ENCODE assay signal across 14 mouse cellular contexts in the genomic region with DNA sequence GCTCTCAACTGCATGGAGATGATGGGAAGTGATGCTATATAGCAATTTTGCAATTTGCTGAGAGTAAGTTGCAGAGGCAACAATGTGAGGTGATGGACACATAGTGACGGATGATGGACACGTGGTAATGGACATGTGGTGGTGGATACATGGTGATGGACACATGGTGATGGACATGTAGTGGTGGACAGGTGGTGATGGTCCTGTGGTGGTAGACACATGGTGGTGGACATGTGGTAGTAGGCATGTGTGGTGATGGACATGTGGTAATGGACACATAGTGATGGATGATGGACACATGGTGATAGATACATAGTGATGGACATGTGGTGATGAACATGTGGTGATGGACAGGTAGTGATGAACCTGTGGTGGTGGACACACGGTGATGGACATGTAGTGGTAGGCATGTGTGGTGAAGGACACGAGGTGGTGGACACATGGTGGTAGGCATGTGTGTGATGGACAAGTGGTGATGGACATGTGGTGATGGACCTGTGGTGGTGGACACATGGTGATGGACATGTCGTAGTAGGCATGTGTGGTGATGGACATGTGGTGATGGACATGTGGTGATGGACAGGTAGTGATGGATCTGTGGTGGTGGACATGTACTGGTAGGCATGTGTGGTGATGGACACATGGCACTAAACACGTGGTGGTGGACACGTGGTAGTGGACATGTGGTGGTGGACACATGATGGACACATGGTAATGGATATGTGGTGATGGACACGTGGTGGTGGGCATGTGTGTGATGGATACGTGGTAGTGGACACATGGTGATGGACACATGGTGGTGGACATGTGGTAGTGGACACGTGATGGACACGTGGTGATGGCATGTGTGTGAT.
DNase-seq lines count a peak whose midpoint lies in the region; ATAC-seq lines count a peak whose summit lies in the region.
"Had no signal": no experiment of that assay in that cellular context is flagged by ENCODE, and none has a peak within 500 bp of the region (broad histone marks: within the 10 kb centered on the region; RNA-seq: fewer than 3 reads in every experiment).

No protein-coding gene starts in this region.

- no peaks in the 10 kb centered on the region for H3K36me3 ChIP-seq in heart, embryonic 11.5 days (ENCODE audit: control insufficient read depth, insufficient read depth, low read length)
- H3K36me3 ChIP-seq in midbrain, embryonic 12.5 days, result no peaks in the 10 kb centered on the region
- no peaks in the 10 kb centered on the region for H3K36me3 ChIP-seq in midbrain, embryonic 15.5 days (replicated peaks)
- no peaks in the 10 kb centered on the region for H3K36me3 ChIP-seq in hindbrain, embryonic 15.5 days
- no peaks in the 10 kb centered on the region for H3K36me3 ChIP-seq in stomach, embryonic 16.5 days (ENCODE audit: control insufficient read depth, insufficient read depth, low read length)
- H3K36me3 ChIP-seq: heart, embryonic 10.5 days; limb, embryonic 15.5 days had no signal

- no peak overlapping the region for H3K4me2 ChIP-seq in heart, embryonic 11.5 days
- H3K4me2 ChIP-seq in midbrain, embryonic 12.5 days (replicated peaks), result no peak overlapping the region
- no peak overlapping the region for H3K4me2 ChIP-seq in midbrain, embryonic 15.5 days
- H3K4me2 ChIP-seq in hindbrain, embryonic 15.5 days, result no peak overlapping the region
- H3K4me2 ChIP-seq in stomach, embryonic 16.5 days (ENCODE audit: low read depth, low read length), result no peak overlapping the region
- H3K4me2 ChIP-seq: limb, embryonic 15.5 days had no signal

- peak; percentile 57 for ATAC-seq in heart, embryonic 11.5 days (replicated peaks; ENCODE audit: insufficient number of reproducible peaks, low FRiP score, low TSS enrichment)
- ATAC-seq in midbrain, embryonic 12.5 days (ENCODE audit: low FRiP score, low read depth), result peak; percentile 47; the same call in 1 of the 2 replicates
- no peak for ATAC-seq in midbrain, embryonic 15.5 days (replicated peaks)
- peak; percentile 72; the same call in 1 of the 2 replicates for ATAC-seq in hindbrain, embryonic 15.5 days (ENCODE audit: low FRiP score, low read depth)
- peak; percentile 37; the same call in 1 of the 2 replicates for ATAC-seq in stomach, embryonic 16.5 days (ENCODE audit: insufficient read depth, low FRiP score)
- ATAC-seq: activated CD4-positive, CD25-positive, alpha-beta regulatory T cell, adult 4 months had no signal

- no peaks in the 10 kb centered on the region for H3K27me3 ChIP-seq in heart, embryonic 11.5 days (ENCODE audit: control insufficient read depth, insufficient read depth, low read length)
- H3K27me3 ChIP-seq in midbrain, embryonic 12.5 days, result no peaks in the 10 kb centered on the region
- no peaks in the 10 kb centered on the region for H3K27me3 ChIP-seq in midbrain, embryonic 15.5 days (replicated peaks)
- H3K27me3 ChIP-seq in hindbrain, embryonic 15.5 days, result no peaks in the 10 kb centered on the region
- no peaks in the 10 kb centered on the region for H3K27me3 ChIP-seq in stomach, embryonic 16.5 days (ENCODE audit: control insufficient read depth, insufficient read depth, low read length)
- H3K27me3 ChIP-seq: limb, embryonic 15.5 days had no signal

- no peak overlapping the region for H3K4me3 ChIP-seq in heart, embryonic 11.5 days (ENCODE audit: low read depth, low read length)
- H3K4me3 ChIP-seq in midbrain, embryonic 12.5 days, result no peak overlapping the region
- no peak overlapping the region for H3K4me3 ChIP-seq in midbrain, embryonic 15.5 days
- no peak overlapping the region for H3K4me3 ChIP-seq in hindbrain, embryonic 15.5 days
- H3K4me3 ChIP-seq in stomach, embryonic 16.5 days (replicated peaks; ENCODE audit: low read length), result no peak overlapping the region
- H3K4me3 ChIP-seq: heart, embryonic 10.5 days; limb, embryonic 15.5 days had no signal

- no peaks in the 10 kb centered on the region for H3K9me3 ChIP-seq in heart, embryonic 11.5 days (replicated peaks; ENCODE audit: control insufficient read depth, low read length)
- no peaks in the 10 kb centered on the region for H3K9me3 ChIP-seq in midbrain, embryonic 12.5 days
- no peaks in the 10 kb centered on the region for H3K9me3 ChIP-seq in midbrain, embryonic 15.5 days
- no peaks in the 10 kb centered on the region for H3K9me3 ChIP-seq in hindbrain, embryonic 15.5 days
- H3K9me3 ChIP-seq in stomach, embryonic 16.5 days (replicated peaks; ENCODE audit: control insufficient read depth, low read length), result no peaks in the 10 kb centered on the region
- H3K9me3 ChIP-seq: heart, embryonic 10.5 days; limb, embryonic 15.5 days had no signal

- WGBS in heart, embryonic 11.5 days (ENCODE audit: insufficient replicate concordance), result 88% methylated on average over 11 of the region's 11 CpGs
- 94% methylated on average over 11 of the region's 11 CpGs for WGBS in midbrain, embryonic 12.5 days
- 96% methylated on average over 11 of the region's 11 CpGs for whole genome bisulfite sequencing in midbrain, embryonic 15.5 days
- 98% methylated on average over 11 of the region's 11 CpGs for WGBS in hindbrain, embryonic 15.5 days
- 92% methylated on average over 11 of the region's 11 CpGs for WGBS in stomach, embryonic 16.5 days

- no peak for DNase-seq in heart, postnatal 36 days
- DNase-seq in T-cell, adult 2 months (ENCODE audit: low spot score), result no peak
- DNase-seq: kidney, postnatal 36 days; layer of hippocampus, postnatal 36 days; lung, adult 2 months; thymus, adult 2 months had no signal

- no peaks in the 10 kb centered on the region for H3K4me1 ChIP-seq in heart, embryonic 11.5 days (ENCODE audit: control insufficient read depth, insufficient read depth, low read length)
- H3K4me1 ChIP-seq in midbrain, embryonic 12.5 days, result no peaks in the 10 kb centered on the region
- H3K4me1 ChIP-seq in midbrain, embryonic 15.5 days, result no peaks in the 10 kb centered on the region
- no peaks in the 10 kb centered on the region for H3K4me1 ChIP-seq in hindbrain, embryonic 15.5 days (replicated peaks)
- peaks cover 8% of the 10 kb centered on the region for H3K4me1 ChIP-seq in stomach, embryonic 16.5 days (ENCODE audit: control insufficient read depth, insufficient read depth, low read length)
- H3K4me1 ChIP-seq: heart, embryonic 10.5 days had no signal

- intact Hi-C loops in heart, postnatal 36 days (cut with DNase I), result no loop called here

- no peak overlapping the region for H3K27ac ChIP-seq in heart, embryonic 11.5 days (ENCODE audit: low read depth, low read length)
- no peak overlapping the region for H3K27ac ChIP-seq in midbrain, embryonic 12.5 days (replicated peaks)
- H3K27ac ChIP-seq in midbrain, embryonic 15.5 days, result no peak overlapping the region
- H3K27ac ChIP-seq in hindbrain, embryonic 15.5 days (replicated peaks), result no peak overlapping the region
- no peak overlapping the region for H3K27ac ChIP-seq in stomach, embryonic 16.5 days (ENCODE audit: low read length)
- H3K27ac ChIP-seq: heart, embryonic 10.5 days; limb, embryonic 15.5 days had no signal

- no peak overlapping the region for H3K9ac ChIP-seq in heart, embryonic 11.5 days (ENCODE audit: low read depth, low read length)
- no peak overlapping the region for H3K9ac ChIP-seq in midbrain, embryonic 12.5 days (replicated peaks)
- no peak overlapping the region for H3K9ac ChIP-seq in midbrain, embryonic 15.5 days
- no peak overlapping the region for H3K9ac ChIP-seq in hindbrain, embryonic 15.5 days
- no peak overlapping the region for H3K9ac ChIP-seq in stomach, embryonic 16.5 days (ENCODE audit: low read length)
- H3K9ac ChIP-seq: limb, embryonic 15.5 days had no signal
